Mouse (Mus musculus): ENCODE data around the gene Asxl2.
"Not testable (repeated sequence)": the region's sequence is repeated elsewhere in the genome, so short reads cannot be mapped to it uniquely, and the experiment has no call there.

The Asxl2 gene

GRCm38 (mm10) chr12:3426530-3427034, at the start of gene Asxl2:
Gene Asxl2 (plus strand): TSS chr12:3426857.
- DNase-seq (ENCODE audit: low spot score in 2 of 2): peak; percentile 98

- no peak for DNase-seq (ENCODE audit: low spot score in 2 of 2)
Measured at GRCm38 (mm10) chr12:3377190-3377589, 49.5 kb upstream of the Asxl2 start.

DNA sequence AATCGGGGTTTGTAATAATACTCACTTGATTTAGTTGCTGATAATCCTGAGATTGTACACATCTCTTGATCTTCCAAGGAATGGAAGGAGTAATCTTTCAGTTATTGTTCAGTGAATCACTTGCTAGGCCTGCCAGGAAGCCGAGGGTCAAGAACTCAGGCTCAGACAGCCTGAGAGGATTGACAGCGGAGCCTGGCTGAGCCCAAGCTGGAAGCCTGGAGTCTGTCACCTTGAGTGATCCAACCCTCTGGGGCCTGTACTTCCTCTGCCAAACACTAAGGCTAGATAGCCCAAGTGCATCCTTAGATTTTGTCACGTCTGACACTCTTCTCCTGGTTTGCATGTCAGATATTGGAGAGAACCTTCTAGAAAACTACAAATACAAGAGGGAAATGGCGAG, 48.9 kb upstream of the Asxl2 start:
- no peak for DNase-seq (ENCODE audit: low spot score in 2 of 2)

GRCm38 (mm10) chr12:3384860-3385259, 41.8 kb upstream of the Asxl2 start:
- DNase-seq (ENCODE audit: low spot score in 2 of 2): no peak

DNA sequence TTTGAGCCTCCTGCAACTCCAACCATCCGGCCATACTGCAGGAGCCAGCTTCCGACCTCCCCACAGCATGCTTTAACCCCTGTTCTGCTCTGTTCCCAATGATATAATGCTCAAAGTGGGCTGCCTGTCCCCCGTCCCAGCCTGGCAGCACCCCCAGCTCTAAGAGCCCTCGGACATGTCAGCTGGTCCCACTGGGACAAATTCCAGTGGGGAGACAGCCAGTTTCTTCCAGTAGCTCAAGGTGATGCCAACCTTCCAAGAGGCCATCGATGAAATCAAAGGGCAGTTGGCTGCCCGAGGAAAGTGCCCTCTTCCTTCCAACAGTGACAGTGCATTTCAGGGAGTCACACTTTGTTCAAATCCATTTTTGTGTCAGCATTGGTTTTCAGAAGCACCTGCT, 41.4 kb upstream of the Asxl2 start:
- no peak for DNase-seq (ENCODE audit: low spot score in 2 of 2)

- peak in 1 of 2 experiments; percentile 40 for DNase-seq (ENCODE audit: low spot score in 2 of 2)
Measured at GRCm38 (mm10) chr12:3385940-3386339, 40.7 kb upstream of the Asxl2 start.

- no peak for DNase-seq (ENCODE audit: low spot score in 2 of 2)
Measured at GRCm38 (mm10) chr12:3387891-3388290, 38.8 kb upstream of the Asxl2 start.

DNA sequence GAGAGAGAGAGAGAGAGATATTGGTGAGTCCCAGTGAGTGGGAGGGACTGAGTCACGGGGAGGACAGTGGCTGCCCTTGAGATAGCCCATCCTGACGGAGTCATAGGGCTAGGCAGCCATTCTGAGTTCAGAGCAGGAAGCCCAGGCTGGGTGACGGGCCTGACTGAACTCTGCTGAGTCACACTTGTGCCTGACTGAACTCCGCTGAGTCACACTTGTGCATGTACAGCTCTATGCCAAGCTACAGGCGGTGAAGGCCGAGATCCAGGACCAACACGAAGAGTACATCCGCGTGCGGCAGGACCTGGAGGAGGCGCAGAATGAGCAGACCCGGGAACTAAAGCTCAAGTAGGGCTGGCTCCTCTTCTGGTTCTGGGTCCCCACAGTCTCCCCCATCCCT, 37.3 kb upstream of the Asxl2 start:
- DNase-seq (ENCODE audit: low spot score in 2 of 2): peak in 1 of 2 experiments; percentile 31

DNA sequence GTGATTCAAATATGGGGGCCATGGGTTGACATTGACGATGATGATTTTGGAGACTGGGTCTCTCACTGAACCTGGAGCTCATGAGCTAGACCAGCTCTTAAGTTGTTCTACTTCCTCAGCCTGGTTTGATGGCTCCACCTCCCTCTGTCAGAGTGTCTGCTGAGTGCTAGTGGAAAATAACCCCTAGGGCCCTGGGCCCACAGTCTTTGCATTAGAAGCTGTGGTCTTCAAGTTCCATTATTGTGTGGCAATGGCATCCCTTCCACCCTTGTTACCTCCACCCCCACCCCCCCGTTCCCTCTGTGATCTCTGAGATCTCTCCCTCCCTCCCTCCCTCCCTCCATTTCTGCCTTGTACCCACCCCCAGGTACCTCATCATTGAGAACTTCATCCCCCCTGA, 36.6 kb upstream of the Asxl2 start:
- no peak for DNase-seq (ENCODE audit: low spot score in 2 of 2)

GRCm38 (mm10) chr12:3390577-3391262, 35.9 kb upstream of the Asxl2 start:
- peak; percentile 67 to 86 for DNase-seq (ENCODE audit: low spot score in 2 of 2)

DNA sequence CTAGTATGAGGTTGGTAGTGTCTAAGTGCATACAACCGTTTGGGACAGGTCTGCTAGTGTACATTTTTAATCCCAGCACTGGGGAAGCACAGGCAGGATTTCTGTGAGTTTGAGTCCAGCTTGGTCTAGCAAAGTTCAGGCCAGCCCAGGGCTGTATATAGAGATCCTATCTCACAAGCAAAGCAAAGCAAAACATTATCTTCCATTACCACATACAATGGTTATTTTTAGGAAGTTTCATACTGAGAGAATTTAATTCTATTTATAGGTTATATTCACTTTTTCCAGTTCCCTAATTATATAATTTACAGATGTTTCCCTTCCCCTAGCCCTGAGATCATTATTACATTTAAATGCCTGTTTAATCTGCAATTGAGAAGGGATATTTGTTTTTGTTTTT, 35.4 kb upstream of the Asxl2 start:
- DNase-seq (ENCODE audit: low spot score in 2 of 2): no peak

DNA sequence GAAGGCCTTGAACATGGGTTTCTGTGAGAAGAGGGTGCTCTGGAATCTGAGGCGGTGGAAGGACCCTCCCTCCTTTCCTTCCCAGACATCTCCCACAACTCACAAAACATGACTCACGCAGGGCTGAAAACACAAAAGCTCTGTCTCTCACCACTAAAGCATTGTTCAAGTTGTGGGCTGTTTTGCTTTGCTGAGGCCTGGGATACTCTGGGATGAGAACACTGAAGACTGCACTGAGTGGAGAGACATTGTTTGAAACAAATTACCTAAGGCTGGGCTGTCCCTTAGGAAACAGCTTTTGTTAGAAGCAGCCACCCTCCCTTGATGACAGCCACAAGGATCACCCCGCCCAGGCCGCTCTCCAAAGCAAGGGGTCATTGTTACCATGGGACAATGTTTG, 33.5 kb upstream of the Asxl2 start:
- DNase-seq (ENCODE audit: low spot score in 2 of 2): no peak

- DNase-seq (ENCODE audit: low spot score in 2 of 2): no peak
Measured at GRCm38 (mm10) chr12:3396931-3397330, 29.7 kb upstream of the Asxl2 start.

GRCm38 (mm10) chr12:3405662-3406061, 21.0 kb upstream of the Asxl2 start:
- DNase-seq (ENCODE audit: low spot score in 2 of 2): not testable (repeated sequence)

DNA sequence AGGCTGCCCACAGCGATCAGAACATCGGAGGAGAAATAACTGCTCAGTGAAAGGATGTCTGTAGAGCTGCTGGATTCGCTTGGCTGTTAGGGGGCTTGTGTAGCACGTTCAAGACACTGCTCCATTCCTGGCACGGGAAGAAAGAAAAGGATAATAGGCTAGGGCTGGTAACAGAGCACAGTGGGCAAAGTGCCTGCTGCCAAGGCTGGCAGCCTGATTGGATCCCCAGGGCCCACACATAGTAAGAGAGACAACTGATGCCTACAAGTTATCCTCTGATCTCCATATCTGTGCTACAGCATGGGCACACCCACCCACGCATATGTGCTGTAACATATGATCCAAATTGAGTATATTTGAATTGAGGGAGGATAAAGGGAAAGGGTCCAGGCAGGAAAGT, 20.1 kb upstream of the Asxl2 start:
- no peak for DNase-seq (ENCODE audit: low spot score in 2 of 2)

DNA sequence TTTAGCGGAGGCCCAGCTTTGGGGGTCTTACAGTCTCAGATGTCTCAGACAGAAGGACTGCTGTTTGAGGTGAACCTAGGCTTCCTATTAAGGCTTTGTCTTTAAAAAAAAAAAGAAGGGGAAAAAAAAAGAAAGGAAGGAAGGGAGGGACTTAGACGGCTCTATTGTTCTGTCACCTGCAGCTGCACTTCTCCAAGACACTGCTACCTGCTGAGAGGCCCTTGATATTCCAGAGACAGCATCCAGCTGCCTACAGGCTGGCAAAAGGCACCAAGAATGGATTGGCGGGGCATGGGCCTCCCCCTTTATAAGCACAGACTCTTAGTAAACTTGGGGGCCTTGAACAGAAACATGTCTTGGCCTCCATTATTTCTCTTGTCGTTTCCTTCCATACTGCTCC, 11.7 kb upstream of the Asxl2 start:
- no peak for DNase-seq (ENCODE audit: low spot score in 2 of 2)

GRCm38 (mm10) chr12:3418761-3419160, 7.9 kb upstream of the Asxl2 start:
- DNase-seq (ENCODE audit: low spot score in 2 of 2): no peak

GRCm38 (mm10) chr12:3420519-3420918, 6.1 kb upstream of the Asxl2 start:
- no peak for DNase-seq (ENCODE audit: low spot score in 2 of 2)

- no peak for DNase-seq (ENCODE audit: low spot score in 2 of 2)
Measured at GRCm38 (mm10) chr12:3422786-3423185, 3.9 kb upstream of the Asxl2 start.

- no peak for DNase-seq (ENCODE audit: low spot score in 2 of 2)
Measured at GRCm38 (mm10) chr12:3424179-3424578, 2.5 kb upstream of the Asxl2 start.

DNA sequence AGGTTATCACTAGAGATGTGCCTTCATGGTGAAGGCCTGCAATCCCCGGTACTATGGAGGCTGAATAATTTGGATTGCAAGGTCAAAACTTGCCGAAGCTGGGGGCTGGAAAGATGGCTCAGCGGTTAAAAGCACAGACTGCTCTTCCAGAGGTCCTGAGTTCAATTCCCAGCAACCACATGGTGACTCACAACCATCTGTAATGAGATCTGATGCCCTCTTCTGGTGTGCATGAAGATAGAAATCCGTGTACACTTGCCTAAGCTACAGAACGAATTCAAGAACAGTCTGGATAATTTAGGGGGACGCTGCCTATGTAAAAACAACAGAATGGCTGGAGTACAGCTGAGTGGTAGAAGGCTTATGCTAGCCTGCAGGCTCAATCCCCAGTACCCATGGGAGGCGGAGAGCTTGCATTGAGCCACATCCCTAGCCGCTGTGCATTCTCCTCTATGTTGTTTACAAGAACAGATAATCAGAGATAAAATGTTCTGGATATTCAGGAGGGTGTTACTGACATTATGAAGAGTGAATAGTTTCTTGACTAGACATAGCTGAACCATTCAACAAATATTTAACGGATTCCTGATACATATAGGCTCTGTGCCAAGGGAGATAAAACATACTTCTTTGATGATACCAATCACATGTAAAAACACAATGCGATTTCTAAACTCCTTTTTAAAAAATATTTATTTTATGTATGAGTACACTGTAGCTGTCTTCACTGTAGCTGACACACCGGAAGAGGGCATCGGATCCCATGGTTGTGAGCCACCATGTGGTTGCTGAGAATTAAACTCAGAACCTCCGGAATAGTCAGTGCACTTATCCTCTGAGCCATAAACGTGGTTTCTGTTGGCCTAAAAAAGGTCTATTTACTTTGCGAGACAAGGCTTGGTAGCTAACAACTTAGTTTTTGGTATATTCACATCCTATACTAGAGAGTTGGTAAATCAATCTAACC, 999 bp upstream of the Asxl2 start:
- DNase-seq (ENCODE audit: low spot score in 2 of 2): peak in 1 of 2 experiments; percentile 43

DNA sequence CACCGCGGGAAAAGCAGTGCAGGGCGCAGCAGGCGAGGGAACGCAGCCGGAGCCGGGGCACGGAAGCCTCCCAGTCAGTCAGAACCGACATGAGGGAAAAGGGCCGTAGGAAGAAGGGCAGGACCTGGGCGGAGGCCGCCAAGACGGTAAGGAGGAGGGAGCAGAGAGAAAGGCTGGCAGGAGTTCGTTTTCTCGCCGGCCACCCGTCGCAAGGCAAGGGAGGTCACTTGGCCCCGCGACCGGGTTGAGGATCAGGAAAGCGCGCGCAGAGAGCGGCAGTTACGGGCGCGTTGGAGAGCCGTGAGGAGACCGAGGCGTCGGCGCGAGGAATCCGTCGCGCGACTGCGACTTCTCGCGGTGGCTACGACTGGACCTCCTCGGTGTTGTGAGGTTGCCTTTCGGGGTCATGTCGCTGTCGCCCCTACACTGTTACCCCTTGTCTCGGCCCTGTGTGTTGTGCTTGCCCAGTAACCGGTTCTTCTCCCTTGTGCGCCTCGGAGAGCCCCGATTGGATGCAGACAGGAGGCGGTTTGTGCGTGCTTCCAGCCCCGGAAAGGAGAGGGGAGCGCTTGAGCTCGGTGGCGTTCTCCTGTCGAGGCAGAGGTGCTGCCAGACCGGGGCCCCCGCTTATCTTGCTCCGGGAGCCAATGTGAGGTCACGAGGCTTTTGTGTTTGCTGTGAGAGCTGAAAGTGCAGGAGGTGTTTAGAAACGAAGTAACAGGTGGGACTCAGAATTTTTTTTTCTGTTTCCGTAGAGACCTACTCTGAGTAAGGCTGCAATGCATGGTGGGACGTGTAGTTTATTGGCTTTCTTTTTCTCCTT, 621 bp downstream of the Asxl2 start:
- peak in 1 of 2 experiments; percentile 70 for DNase-seq (ENCODE audit: low spot score in 2 of 2)
